Mouse (Mus musculus) heart, adult 2 months (tissue): ENCODE measurements at regions not wholly inside any gene's neighbourhood (a gene's known extent, or its start where the extent isn't known, plus 50 kb on each side); places are given as distances from the start of the nearest gene placed in this dataset.

Experiments
- CTCF ChIP-seq: fragments of 200-600 bp; IDR thresholded peaks from 2 replicates; pipeline ENCODE4 v1.8.1; 2022; ENCODE audit warnings: antibody characterized with exemption, mild to moderate bottlenecking, moderate library complexity
- EP300 ChIP-seq: fragments of 200-500 bp; IDR thresholded peaks from 2 replicates; pipeline ENCODE4 v1.6.1; 2011; ENCODE audit warnings: low read depth, low read length, control low read depth; ENCODE audit not compliant: insufficient read depth
- POLR2A ChIP-seq: fragments of 200-500 bp; IDR thresholded peaks from 2 replicates; pipeline ENCODE4 v1.6.1; 2011; ENCODE audit warnings: mild to moderate bottlenecking, low read depth, low read length, control low read depth; ENCODE audit not compliant: insufficient read depth

DNA sequence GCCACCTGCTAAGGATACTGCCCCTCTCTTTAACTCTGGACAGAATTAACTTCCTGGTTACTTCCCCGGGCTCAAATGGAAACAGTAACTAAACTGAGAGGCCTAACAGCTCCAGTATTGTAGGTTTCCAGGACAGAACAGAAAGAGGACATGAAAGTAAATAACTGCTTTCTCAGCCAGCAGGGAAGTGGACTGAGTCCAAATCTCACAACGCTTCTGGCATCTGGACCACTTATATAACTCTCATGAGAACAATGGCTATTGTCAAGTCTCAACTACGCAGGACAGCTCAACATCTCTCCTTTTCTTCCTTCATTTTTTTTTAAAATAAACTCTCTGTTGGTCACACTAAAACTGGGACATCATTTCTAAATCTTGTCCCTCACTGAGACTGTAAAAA is 594.8 kb downstream of the Rapgef2 start:
- no peak for TF ChIP-seq CTCF
- TF ChIP-seq POLR2A = no peak
- TF ChIP-seq EP300 = no peak
